Mouse (Mus musculus) layer of hippocampus, adult 8-10 months (tissue): ENCODE data around the gene Magi1. TPM values are rescaled to one million over a fixed set of nuclear protein-coding genes. Genes with fewer than 3 reads are reported as not detected.
"Not testable (repeated sequence)": the region's sequence is repeated elsewhere in the genome, so short reads cannot be mapped to it uniquely, and the experiment has no call there.

Source experiments
- DNase-seq, 2 experiments: peaks; one replicate each; pipeline ENCODE4 v3.0.0; 2022; ENCODE audit warnings: low spot score in 2 of 2
- total RNA-seq, 4 experiments: library from RNA; stranded (reverse); gene quantifications; 2 replicates each; pipeline ENCODE4 v1.2.4; 2022

The Magi1 gene
- total RNA-seq, 4 experiments from 2014 or later: 48.5 to 57.3 (median 49.5) TPM

- no peak for DNase-seq
These were observed 218.9 kb downstream of the Magi1 start for GRCm38 (mm10) chr6:94064832-94065231.

GRCm38 (mm10) chr6:94063542-94063941 lies 220.2 kb downstream of the Magi1 start:
- no peak for DNase-seq

DNA sequence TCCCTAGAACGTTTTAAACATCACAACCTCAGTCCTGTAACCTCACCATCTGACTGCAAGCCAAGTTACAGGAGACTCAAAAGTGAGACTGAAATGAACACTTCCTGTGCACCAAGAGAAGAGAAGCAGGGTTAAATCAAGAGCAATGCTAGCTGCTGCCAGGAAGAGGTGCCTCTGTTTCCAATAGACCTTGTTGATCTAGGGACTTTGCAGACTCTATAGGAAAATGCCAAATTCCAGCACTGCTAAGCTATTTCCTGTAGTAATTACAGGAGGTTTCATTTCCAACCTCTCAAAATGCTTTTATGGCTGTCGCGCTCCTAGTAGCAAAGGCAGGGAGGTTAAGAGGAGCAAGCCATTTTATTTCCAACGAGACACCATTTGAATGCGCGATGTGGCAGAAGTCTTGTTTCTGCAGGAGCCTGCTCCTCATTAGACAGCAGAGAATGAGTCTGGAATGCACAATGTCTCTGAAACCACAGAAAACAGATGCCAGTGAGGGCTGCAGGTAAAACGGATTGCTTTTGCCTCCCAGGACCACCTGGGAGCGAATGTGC lies 222.2 kb downstream of the Magi1 start:
- DNase-seq: no peak

- no peak for DNase-seq
These were observed 223.0 kb downstream of the Magi1 start for GRCm38 (mm10) chr6:94060621-94061213.

DNA sequence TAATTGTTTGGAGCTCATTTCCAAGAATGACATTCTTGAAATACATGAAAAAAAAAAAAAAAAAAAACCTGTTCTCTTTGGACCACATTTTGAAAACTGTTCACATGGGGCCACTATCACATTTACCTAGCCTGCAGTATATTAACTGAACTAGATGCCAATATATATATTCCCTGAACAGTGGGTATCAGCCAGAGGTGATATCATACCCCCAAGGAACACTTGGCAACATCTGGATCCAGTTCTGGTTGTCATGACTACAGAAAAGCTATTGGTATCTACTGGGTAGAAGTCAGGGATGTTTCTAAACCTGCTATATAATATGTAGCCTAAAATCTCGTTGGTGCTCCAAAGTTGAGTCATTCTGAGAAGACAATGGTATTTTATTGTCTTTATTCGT lies 224.6 kb downstream of the Magi1 start:
- no peak for DNase-seq

GRCm38 (mm10) chr6:94053920-94054319 lies 229.8 kb downstream of the Magi1 start:
- DNase-seq: peak; percentile 47 to 60

- no peak for DNase-seq
These were observed 238.5 kb downstream of the Magi1 start for GRCm38 (mm10) chr6:94045180-94045579.

DNA sequence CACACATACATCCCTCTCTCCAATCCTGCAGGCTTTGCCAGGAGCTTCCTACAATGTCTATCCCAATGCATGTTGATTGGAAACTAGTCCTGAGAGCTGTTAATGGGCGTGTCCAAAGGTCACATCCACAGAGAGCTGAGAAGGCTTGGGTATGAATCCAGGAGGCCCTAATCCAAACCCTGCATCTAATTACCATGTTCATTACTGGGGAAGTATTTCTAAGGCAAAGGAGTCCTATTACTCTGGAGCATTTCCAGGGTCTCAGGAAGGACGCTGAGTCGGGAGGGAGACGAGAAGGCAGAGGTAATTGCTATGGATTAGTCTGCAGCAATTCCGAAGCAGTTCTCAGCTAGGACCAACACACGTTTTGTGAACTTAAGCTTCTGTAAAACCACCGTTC lies 240.3 kb downstream of the Magi1 start:
- no peak for DNase-seq

GRCm38 (mm10) chr6:94040093-94040492 lies 243.6 kb downstream of the Magi1 start:
- DNase-seq: no peak

GRCm38 (mm10) chr6:94038897-94039296 lies 244.8 kb downstream of the Magi1 start:
- DNase-seq: no peak

DNA sequence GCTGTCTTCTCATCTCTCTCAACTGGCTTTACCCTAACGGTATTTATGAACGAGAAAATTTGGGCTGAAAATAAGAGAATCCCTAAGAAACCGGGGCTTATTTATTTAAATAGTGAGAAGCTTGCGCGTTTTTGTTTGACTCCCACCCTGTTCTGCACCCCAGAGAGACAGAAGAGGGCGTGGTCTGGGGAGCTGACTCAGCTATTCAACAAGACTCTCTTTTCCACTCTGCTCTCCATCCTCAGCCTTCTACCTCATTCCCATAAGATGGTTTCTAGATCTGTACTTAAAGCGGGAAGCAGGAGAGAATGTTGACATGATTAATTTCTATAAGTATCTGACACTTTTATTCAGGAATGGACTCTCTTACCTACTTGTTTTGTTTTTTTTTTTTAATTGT lies 247.2 kb downstream of the Magi1 start:
- DNase-seq: no peak

DNA sequence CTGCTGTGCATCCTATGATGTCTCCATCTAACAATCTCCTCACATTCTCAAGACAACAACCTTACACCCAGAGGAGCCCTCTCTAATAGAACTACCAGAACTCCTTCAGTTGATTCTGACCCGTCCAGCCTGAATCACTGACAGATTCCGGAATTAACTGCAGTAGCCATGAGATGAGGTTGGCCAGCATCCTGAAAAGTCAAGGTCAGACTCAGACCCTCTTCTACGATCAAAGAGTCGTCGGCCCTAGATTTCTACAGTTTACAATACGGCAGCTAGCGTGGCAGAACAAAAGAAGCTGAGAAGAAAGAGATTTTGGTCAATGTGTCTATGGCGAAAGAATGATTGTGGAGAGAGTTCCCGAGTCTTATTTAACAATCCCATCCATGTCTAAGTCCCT lies 257.4 kb downstream of the Magi1 start:
- DNase-seq: no peak

DNA sequence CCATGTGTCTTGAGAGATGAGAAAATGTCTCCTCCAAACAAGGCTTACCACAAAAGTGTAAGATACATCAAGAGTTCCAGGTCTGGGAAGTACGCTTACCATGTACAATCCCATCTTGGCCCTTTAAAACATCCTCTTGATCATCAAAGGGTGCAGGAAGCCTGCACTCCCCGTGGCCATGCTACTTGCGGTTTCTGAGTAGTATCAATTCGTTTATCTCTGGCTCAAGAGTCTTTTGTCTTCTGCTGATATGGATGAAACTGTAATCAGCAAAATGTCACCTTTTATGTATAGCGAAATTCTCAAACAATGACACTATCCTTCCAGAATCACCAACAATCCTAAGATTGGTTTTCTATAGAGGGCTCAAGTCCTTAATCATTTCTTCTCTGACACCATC lies 261.3 kb downstream of the Magi1 start:
- no peak for DNase-seq

GRCm38 (mm10) chr6:94021239-94021962 lies 262.3 kb downstream of the Magi1 start:
- DNase-seq: no peak

DNA sequence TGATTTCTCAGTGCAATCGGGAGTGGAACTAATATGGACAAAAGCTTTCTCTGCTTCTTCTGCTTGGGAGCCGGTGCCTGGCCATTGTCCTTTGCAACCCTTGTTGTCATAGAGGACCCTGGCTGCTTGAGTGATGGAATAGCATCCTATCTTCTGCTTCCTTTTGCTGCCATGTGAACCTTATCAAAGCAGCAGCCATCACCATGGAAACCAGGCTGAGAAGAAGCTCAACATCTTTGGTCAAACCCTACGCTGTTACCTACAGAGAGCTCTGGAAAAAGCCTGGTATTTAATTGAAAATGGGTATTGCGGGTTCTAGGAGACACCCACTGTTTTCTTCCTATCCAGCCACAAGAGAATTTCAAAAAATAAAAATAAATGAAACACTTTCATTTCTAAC lies 263.2 kb downstream of the Magi1 start:
- no peak for DNase-seq

GRCm38 (mm10) chr6:94019935-94020334 lies 263.8 kb downstream of the Magi1 start:
- no peak for DNase-seq

DNA sequence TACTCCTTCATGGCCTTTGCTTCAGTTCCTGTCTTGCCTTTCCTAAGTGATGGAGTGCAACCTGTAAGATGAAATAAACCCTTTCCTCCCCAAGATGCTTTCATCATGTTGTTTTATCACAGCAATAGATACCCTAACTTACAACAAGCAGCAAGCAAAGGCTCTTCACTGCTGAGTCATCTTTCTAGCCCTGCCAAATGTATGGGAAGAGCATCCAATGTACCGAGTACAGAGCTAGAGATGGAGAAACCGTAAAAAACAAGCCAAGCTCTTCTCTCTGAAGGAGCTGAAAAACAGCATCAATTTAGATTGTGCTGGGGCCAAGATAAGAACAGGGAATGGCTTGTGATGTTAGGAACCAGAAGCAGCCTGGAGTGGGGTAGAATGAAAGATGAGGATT lies 270.0 kb downstream of the Magi1 start:
- DNase-seq: no peak

DNA sequence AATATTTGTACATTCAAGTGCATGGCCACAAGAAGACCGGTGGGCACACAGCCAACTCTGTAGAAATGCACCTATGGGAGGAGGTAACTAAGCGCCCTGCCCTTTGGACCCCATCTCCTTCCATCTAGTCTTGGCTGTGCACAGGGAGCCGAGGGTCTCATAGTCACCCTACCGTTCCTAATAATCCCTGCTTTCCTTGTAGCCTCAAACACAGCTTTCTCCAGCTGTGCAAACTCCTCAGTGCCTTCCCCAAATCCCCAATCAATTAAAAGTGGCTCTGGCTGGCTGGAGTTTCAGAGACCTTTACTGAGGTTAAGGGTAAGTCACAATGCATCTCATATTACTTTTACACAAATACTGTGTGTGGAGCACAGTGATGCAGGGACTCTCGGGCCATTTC lies 271.8 kb downstream of the Magi1 start:
- DNase-seq: no peak

DNA sequence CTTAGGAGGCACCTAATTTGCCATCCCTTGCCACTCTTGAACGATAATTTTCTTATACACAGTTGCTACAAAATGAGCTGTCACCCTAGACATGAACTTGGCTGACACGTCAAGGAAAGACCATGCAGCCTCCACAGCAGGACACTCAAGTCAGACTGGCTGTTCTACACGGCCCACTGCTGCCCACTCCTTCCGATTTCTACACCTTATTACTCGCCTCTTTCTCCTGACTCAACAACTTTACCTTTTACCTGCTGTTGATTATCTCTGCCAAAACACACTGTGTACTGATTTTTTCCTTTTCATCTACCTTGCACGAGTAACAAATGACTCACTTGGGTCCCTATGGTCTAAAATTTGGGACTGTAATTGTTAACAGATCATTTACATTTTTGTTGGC lies 272.2 kb downstream of the Magi1 start:
- no peak for DNase-seq

GRCm38 (mm10) chr6:94008577-94008976 lies 275.1 kb downstream of the Magi1 start:
- no peak for DNase-seq

- not testable (repeated sequence) for DNase-seq
These were observed 280.1 kb downstream of the Magi1 start for GRCm38 (mm10) chr6:94003586-94003985.

- peak; percentile 19 to 24 for DNase-seq
These were observed 286.8 kb downstream of the Magi1 start for GRCm38 (mm10) chr6:93996841-93997485.
